Mouse (Mus musculus): Measurements from ENCODE around the gene Dnajc15. TPM values are rescaled to one million over a fixed set of nuclear protein-coding genes. Genes with fewer than 3 reads are reported as not detected.

Gene Dnajc15
- polyA plus RNA-seq, 1 experiment, result 26.7 TPM

GRCm38 (mm10) chr14:77840078-77840477 lies 34.8 kb downstream of the Dnajc15 start:
- H3K27ac ChIP-seq (ENCODE audit: insufficient read depth, low read length), result no peak overlapping the region
- TF ChIP-seq CTCF (IDR thresholded peaks at IDR 0.05; ENCODE audit: extremely low read depth, insufficient read depth, low read length) (no peak), POLR2A (IDR thresholded peaks at IDR 0.05; ENCODE audit: extremely low read depth, insufficient read depth, low read length) (no peak)
- H3K4me3 ChIP-seq (ENCODE audit: insufficient read depth, low read length), result no peak overlapping the region
- no peaks in the 10 kb centered on the region for H3K4me1 ChIP-seq (ENCODE audit: control insufficient read depth, insufficient read depth, low read length)

DNA sequence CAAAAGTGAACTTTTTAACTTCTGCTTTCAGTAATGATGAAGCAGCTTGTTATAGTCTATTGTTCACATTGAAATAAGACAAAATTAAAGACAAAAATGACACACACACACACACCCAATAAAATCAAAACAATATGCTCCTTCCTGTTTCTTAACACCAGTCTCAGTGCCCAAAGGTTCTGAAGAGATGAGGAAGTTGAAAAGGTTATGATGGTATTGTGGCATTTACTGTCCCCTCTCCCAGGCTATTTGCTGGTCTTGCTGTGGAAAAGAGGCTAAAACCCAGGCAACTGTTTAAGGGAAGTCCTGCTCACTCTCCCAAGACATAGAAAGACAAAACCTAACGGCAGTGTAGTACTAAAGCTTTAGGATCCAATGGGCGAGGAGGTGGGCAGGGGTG lies 38.1 kb downstream of the Dnajc15 start:
- Histone ChIP-seq H3K27ac (ENCODE audit: insufficient read depth, low read length) (no peak overlapping the region), H3K4me3 (ENCODE audit: insufficient read depth, low read length) (no peak overlapping the region), H3K4me1 (ENCODE audit: control insufficient read depth, insufficient read depth, low read length) (no peaks in the 10 kb centered on the region)
- no peak for TF ChIP-seq CTCF (IDR thresholded peaks at IDR 0.05; ENCODE audit: extremely low read depth, insufficient read depth, low read length)
- no peak for TF ChIP-seq POLR2A (IDR thresholded peaks at IDR 0.05; ENCODE audit: extremely low read depth, insufficient read depth, low read length)

DNA sequence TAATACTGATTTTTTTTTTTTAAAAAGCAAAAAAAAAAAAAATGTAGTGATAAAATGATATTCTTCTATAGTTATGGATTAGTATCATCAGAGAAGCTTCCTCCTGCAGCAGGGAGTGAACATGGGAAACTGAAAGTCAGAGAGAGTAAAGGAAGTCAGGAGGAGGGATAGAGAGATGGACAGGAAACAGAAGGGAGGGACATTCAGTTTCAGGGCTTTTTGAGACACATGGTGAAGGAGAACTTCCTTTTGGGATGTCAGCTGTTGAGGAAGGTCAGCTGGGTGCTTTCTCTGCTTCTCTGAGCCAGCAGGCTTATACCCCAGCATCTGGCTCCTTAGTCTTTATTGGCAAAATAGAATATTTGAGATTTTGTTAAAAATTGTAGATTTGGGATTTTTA lies 42.6 kb downstream of the Dnajc15 start:
- no peak overlapping the region for H3K27ac ChIP-seq (ENCODE audit: insufficient read depth, low read length)
- H3K4me1 ChIP-seq (ENCODE audit: control insufficient read depth, insufficient read depth, low read length), result no peaks in the 10 kb centered on the region
- TF ChIP-seq POLR2A (IDR thresholded peaks at IDR 0.05; ENCODE audit: extremely low read depth, insufficient read depth, low read length), result no peak
- TF ChIP-seq CTCF (IDR thresholded peaks at IDR 0.05; ENCODE audit: extremely low read depth, insufficient read depth, low read length), result no peak
- H3K4me3 ChIP-seq (ENCODE audit: insufficient read depth, low read length), result no peak overlapping the region

DNA sequence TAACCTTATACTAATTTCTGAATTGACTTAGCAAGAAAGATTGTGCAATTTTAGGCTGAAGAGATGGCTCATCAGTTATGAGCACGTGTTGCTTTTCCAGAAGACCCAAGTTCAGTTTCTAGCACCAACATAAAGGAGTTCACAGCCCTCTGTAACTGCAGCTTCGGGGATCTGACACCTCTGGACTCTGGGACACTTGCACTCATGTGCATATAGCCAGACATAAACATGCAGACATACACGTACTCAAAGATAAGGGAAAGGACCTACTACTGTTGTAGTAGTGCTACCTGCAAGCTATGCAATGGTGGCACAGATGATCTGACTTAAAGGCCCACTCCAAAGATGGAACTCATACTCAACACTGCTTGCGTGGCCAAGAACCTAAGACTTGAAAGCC lies 43.0 kb downstream of the Dnajc15 start:
- TF ChIP-seq CTCF (IDR thresholded peaks at IDR 0.05; ENCODE audit: extremely low read depth, insufficient read depth, low read length) (no peak), POLR2A (IDR thresholded peaks at IDR 0.05; ENCODE audit: extremely low read depth, insufficient read depth, low read length) (no peak)
- Histone ChIP-seq H3K4me3 (ENCODE audit: insufficient read depth, low read length) (no peak overlapping the region), H3K27ac (ENCODE audit: insufficient read depth, low read length) (no peak overlapping the region), H3K4me1 (ENCODE audit: control insufficient read depth, insufficient read depth, low read length) (no peaks in the 10 kb centered on the region)

DNA sequence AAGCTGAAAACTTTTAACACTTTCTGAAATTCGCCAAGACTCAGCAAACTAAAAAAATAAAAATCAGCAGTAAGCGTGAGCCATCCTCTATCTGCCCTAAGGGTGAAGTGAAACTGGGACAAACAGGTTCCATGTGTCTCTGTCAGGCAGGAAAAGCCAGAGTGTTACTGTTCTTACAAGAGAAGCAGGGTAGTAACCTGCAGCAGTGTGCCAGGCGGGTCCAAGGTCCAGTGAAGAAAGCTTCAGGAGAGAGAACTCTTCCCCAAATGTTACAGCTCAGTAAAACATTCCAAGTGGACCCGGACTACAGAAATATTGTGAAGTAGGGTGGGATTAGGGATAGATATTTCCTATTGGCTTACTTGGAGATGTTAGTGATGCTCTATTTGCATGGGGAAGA lies 45.3 kb downstream of the Dnajc15 start:
- Histone ChIP-seq H3K4me3 (ENCODE audit: insufficient read depth, low read length) (no peak overlapping the region), H3K4me1 (ENCODE audit: control insufficient read depth, insufficient read depth, low read length) (0 out of 2 replicates have a peak, but pooled peaks cover 2% of the 10 kb centered on the region), H3K27ac (ENCODE audit: insufficient read depth, low read length) (no peak overlapping the region)
- TF ChIP-seq POLR2A (IDR thresholded peaks at IDR 0.05; ENCODE audit: extremely low read depth, insufficient read depth, low read length) (no peak), CTCF (IDR thresholded peaks at IDR 0.05; ENCODE audit: extremely low read depth, insufficient read depth, low read length) (no peak)

DNA sequence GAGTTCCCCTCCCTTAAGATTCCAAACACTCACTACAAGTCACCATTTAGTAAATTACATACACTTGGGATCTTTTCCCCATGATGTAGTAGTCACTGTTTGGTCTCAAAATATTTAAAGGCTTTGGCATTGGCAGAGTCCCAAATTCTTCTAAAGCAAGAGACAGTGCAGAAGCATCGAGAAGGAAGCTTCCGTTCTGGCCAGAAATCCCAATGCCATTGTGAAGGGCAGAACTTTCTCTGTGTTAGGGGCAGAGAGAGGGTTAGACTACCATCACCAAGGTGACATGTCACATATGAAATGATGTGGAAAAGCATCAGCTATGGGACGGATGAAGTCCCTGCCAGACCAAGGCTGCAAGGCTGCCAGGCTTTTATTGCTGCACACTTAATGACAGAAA lies 49.0 kb downstream of the Dnajc15 start:
- TF ChIP-seq CTCF (IDR thresholded peaks at IDR 0.05; ENCODE audit: extremely low read depth, insufficient read depth, low read length) (no peak), POLR2A (IDR thresholded peaks at IDR 0.05; ENCODE audit: extremely low read depth, insufficient read depth, low read length) (no peak)
- Histone ChIP-seq H3K4me1 (ENCODE audit: control insufficient read depth, insufficient read depth, low read length) (0 out of 2 replicates have a peak, but pooled peaks cover 2% of the 10 kb centered on the region), H3K27ac (ENCODE audit: insufficient read depth, low read length) (no peak overlapping the region), H3K4me3 (ENCODE audit: insufficient read depth, low read length) (no peak overlapping the region)

GRCm38 (mm10) chr14:77825121-77825520 lies 49.8 kb downstream of the Dnajc15 start:
- H3K27ac ChIP-seq (ENCODE audit: insufficient read depth, low read length), result no peak overlapping the region
- TF ChIP-seq CTCF (IDR thresholded peaks at IDR 0.05; ENCODE audit: extremely low read depth, insufficient read depth, low read length) (no peak), POLR2A (IDR thresholded peaks at IDR 0.05; ENCODE audit: extremely low read depth, insufficient read depth, low read length) (no peak)
- no peak overlapping the region for H3K4me3 ChIP-seq (ENCODE audit: insufficient read depth, low read length)
- H3K4me1 ChIP-seq (ENCODE audit: control insufficient read depth, insufficient read depth, low read length), result 0 out of 2 replicates have a peak, but pooled peaks cover 2% of the 10 kb centered on the region

DNA sequence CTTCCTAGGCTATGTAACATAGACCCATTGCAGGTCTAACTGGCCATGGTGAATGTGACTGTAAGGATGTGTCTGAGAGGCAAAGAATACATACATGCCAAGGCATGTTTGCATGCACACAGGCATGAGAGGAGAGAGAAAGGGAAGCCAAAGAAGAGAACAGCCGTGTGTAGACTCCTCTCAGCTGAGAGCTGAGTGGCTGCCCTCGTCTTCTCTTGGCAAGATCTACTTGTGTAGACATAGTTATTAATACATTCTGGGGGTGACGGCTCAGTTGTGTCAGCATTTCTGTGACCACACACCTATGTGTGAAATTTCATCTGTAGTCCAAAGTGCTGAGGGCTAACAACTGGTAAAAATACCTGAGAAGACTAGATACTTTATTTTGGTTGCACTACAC lies 55.1 kb downstream of the Dnajc15 start:
- TF ChIP-seq POLR2A (IDR thresholded peaks at IDR 0.05; ENCODE audit: extremely low read depth, insufficient read depth, low read length) (no peak), CTCF (IDR thresholded peaks at IDR 0.05; ENCODE audit: extremely low read depth, insufficient read depth, low read length) (no peak)
- Histone ChIP-seq H3K4me1 (ENCODE audit: control insufficient read depth, insufficient read depth, low read length) (no peaks in the 10 kb centered on the region), H3K4me3 (ENCODE audit: insufficient read depth, low read length) (no peak overlapping the region), H3K27ac (ENCODE audit: insufficient read depth, low read length) (no peak overlapping the region)

GRCm38 (mm10) chr14:77817561-77817960 lies 57.4 kb downstream of the Dnajc15 start:
- Histone ChIP-seq H3K4me1 (ENCODE audit: control insufficient read depth, insufficient read depth, low read length) (no peaks in the 10 kb centered on the region), H3K4me3 (ENCODE audit: insufficient read depth, low read length) (no peak overlapping the region), H3K27ac (ENCODE audit: insufficient read depth, low read length) (no peak overlapping the region)
- no peak for TF ChIP-seq POLR2A (IDR thresholded peaks at IDR 0.05; ENCODE audit: extremely low read depth, insufficient read depth, low read length)
- TF ChIP-seq CTCF (IDR thresholded peaks at IDR 0.05; ENCODE audit: extremely low read depth, insufficient read depth, low read length), result no peak

DNA sequence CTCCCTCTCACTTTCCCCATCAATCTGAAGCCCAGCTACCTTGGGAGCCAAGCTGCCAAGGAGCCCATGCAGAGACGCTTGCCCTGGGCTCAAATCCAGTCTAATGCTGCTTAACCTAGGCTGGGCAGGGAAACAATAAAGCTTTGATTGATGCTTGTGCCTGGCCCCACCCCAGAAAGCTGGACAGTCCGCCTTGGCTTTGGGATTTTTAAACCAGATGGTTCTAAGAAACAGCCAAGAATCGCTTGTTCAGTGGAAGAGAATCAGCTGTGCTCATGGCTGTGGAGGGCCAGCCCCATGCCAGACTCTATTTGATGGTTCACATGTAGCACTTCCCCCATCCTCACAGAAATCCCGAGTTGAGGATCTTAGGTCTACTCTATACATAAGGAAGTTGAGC lies 60.0 kb downstream of the Dnajc15 start:
- Histone ChIP-seq H3K4me3 (ENCODE audit: insufficient read depth, low read length) (no peak overlapping the region), H3K27ac (ENCODE audit: insufficient read depth, low read length) (no peak overlapping the region), H3K4me1 (ENCODE audit: control insufficient read depth, insufficient read depth, low read length) (no peaks in the 10 kb centered on the region)
- no peak for TF ChIP-seq CTCF (IDR thresholded peaks at IDR 0.05; ENCODE audit: extremely low read depth, insufficient read depth, low read length)
- no peak for TF ChIP-seq POLR2A (IDR thresholded peaks at IDR 0.05; ENCODE audit: extremely low read depth, insufficient read depth, low read length)

Data from cortical plate, adult 2 months (tissue).